Mouse (Mus musculus) thymus, postnatal 14 days (tissue): ENCODE measurements around the gene H2-M11.

Experiments
- DNase-seq: peaks from one replicate; pipeline ENCODE4 v3.0.0; 2021

Gene H2-M11

DNA sequence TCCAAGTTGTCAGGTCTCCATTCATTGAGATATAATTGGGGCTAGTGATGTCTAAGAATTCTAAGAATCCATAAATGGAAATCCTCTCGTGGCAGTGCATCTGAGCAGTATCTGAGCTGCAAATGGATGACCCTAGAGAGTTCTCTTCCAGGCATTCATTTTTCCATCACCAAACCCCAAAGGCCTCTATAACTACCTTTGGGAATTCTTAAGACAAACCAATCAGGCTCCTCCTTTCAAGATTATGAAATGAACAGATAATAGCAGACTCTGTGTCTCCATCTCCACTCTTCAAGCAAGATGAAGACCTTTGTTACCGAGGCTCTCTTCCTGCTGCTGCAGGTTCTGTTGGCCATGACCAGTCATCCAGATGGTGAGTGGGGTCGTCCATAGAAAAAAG lies at the start of gene H2-M11:
H2-M11 (plus strand) TSS at position 301 of the 400 bp plus-strand sequence.
- no peak for DNase-seq

DNA sequence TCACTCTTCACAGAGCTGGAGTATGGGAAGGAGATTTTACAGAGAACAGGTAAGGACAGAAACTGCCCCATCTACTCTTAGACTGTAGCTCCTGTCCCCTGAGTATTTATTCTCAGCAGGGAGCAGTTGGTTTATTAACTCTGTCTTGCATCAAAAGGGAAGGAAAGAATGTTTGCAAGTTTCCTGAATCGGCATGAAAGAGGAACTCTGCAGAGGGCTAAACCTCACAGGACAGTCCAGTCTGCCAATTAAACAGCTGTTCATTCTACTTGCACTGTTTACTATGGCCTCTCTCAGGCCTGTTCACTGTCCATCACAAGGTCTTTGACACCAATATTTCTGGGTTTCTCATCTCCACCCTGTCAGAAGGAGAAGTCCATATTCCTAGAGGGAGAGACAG lies 46.4 kb upstream of the H2-M11 start:
- DNase-seq = no peak

GRCm38 (mm10) chr17:36503910-36504309 lies 43.0 kb upstream of the H2-M11 start:
- DNase-seq = no peak
